Mouse (Mus musculus) MEL (cell line): ENCODE measurements around the gene Tmem88. TPM values are rescaled to one million over a fixed set of nuclear protein-coding genes. Genes with fewer than 3 reads are reported as not detected.
A peak's percentile ranks its signal among the peaks of the same experiment; 100 is the strongest.

Experiments
- DNase-seq: peaks from one replicate; pipeline ENCODE4 v3.0.0; 2011; ENCODE audit warnings: low read depth, low spot score
- H3K27ac ChIP-seq: 2 replicates; pipeline ENCODE4 v1.5.1; 2012; ENCODE audit warnings: low read depth, mild to moderate bottlenecking, control low read depth, low read length, moderate library complexity; ENCODE audit not compliant: control insufficient read depth
- H3K27me3 ChIP-seq, 2 experiments: fragments of 150-350 bp in 1 of 2; sonication (generic) in 1 of 2; 2 replicates each; pipeline ENCODE4 v1.6.1; 2012; ENCODE audit warnings: low read length in 2 of 2, mild to moderate bottlenecking in 2 of 2, improper control_type of control experiment in 1 of 2, moderate library complexity in 1 of 2; ENCODE audit not compliant: insufficient read depth in 2 of 2, control insufficient read depth in 1 of 2
- H3K36me3 ChIP-seq, 2 experiments: 2 replicates each; pipeline ENCODE4 v1.6.1; 2012 to 2014; ENCODE audit warnings: low read length in 2 of 2, improper control_type of control experiment in 1 of 2, inconsistent platforms in 1 of 2, mild to moderate bottlenecking in 1 of 2; ENCODE audit not compliant: insufficient read depth in 2 of 2, control insufficient read depth in 1 of 2
- H3K4me1 ChIP-seq, 2 experiments: fragments of 150-350 bp in 1 of 2; sonication (generic) in 1 of 2; 2 replicates each; pipeline ENCODE4 v1.6.1; 2012; ENCODE audit warnings: low read length in 2 of 2, improper control_type of control experiment in 1 of 2, mild to moderate bottlenecking in 1 of 2; ENCODE audit not compliant: insufficient read depth in 2 of 2, control insufficient read depth in 1 of 2
- H3K4me3 ChIP-seq, 2 experiments: fragments of 150-350 bp in 1 of 2; sonication (generic) in 1 of 2; 2 replicates each; pipeline ENCODE4 v1.5.1; 2012; ENCODE audit warnings: low read depth in 2 of 2, low read length in 2 of 2, mild to moderate bottlenecking in 2 of 2, moderate library complexity in 2 of 2, control low read depth in 1 of 2, improper control_type of control experiment in 1 of 2; ENCODE audit not compliant: control insufficient read depth in 1 of 2, insufficient read depth in 1 of 2
- H3K79me2 ChIP-seq: 2 replicates; pipeline ENCODE4 v1.6.1; 2012; ENCODE audit warnings: mild to moderate bottlenecking, low read length, moderate library complexity; ENCODE audit not compliant: control insufficient read depth, poor library complexity, insufficient read depth
- H3K9ac ChIP-seq: 2 replicates; pipeline ENCODE4 v1.6.1; 2012; ENCODE audit warnings: low read depth, mild to moderate bottlenecking, control low read depth, low read length, moderate library complexity; ENCODE audit not compliant: control insufficient read depth, poor library complexity, severe bottlenecking
- H3K9me3 ChIP-seq: fragments of 150-350 bp; sonication (generic); replicated peaks from 2 replicates; pipeline ENCODE4 v1.6.1; 2012; ENCODE audit warnings: mild to moderate bottlenecking, low read length, improper control_type of control experiment, moderate library complexity; ENCODE audit not compliant: insufficient read depth
- CHD1 ChIP-seq: IDR thresholded peaks from 2 replicates; pipeline ENCODE4 v1.6.1; 2012; ENCODE audit warnings: low read depth, mild to moderate bottlenecking, inconsistent platforms, low read length, improper control_type of control experiment
- CTCF ChIP-seq, 3 experiments: IDR thresholded peaks in 2 of 3; conservative IDR thresholded peaks in 1 of 3; 2 replicates each; pipeline ENCODE4 v1.5.1; 2011 to 2012; ENCODE audit warnings: low read length in 3 of 3, low read depth in 2 of 3, mild to moderate bottlenecking in 2 of 3, improper control_type of control experiment in 1 of 3, inconsistent platforms in 1 of 3, mixed read lengths in 1 of 3, moderate library complexity in 1 of 3; ENCODE audit not compliant: control insufficient read depth in 1 of 3, insufficient read depth in 1 of 3, poor library complexity in 1 of 3, severe bottlenecking in 1 of 3
- E2F4 ChIP-seq: IDR thresholded peaks from 2 replicates; pipeline ENCODE4 v1.6.1; 2011; ENCODE audit warnings: low read depth, low read length, improper control_type of control experiment, borderline replicate concordance
- GATA1 ChIP-seq: IDR thresholded peaks from 2 replicates; pipeline ENCODE4 v1.6.1; 2011; ENCODE audit warnings: low read depth, low read length, improper control_type of control experiment
- HCFC1 ChIP-seq: IDR thresholded peaks from 2 replicates; pipeline ENCODE4 v1.6.1; 2012; ENCODE audit warnings: low read depth, mild to moderate bottlenecking, inconsistent platforms, low read length, improper control_type of control experiment, moderate library complexity
- KAT2A ChIP-seq: conservative IDR thresholded peaks from 2 replicates; pipeline ENCODE4 v1.6.1; 2012; ENCODE audit warnings: low read depth, low read length, improper control_type of control experiment, inconsistent platforms
- MAFK ChIP-seq: IDR thresholded peaks from 2 replicates; pipeline ENCODE4 v1.6.1; 2011; ENCODE audit warnings: low read depth, mild to moderate bottlenecking, low read length, improper control_type of control experiment, borderline replicate concordance
- MAX ChIP-seq: IDR thresholded peaks from 2 replicates; pipeline ENCODE4 v1.6.1; 2011; ENCODE audit warnings: low read length, improper control_type of control experiment
- MAZ ChIP-seq: IDR thresholded peaks from 2 replicates; pipeline ENCODE4 v1.6.1; 2012; ENCODE audit warnings: low read depth, mild to moderate bottlenecking, inconsistent platforms, low read length, improper control_type of control experiment
- MEF2A ChIP-seq: IDR thresholded peaks from 2 replicates; pipeline ENCODE4 v1.6.1; 2014; ENCODE audit warnings: low read depth, mild to moderate bottlenecking, inconsistent platforms, low read length, improper control_type of control experiment; ENCODE audit not compliant: poor library complexity, insufficient replicate concordance, severe bottlenecking; ENCODE audit errors: extremely low read depth
- MXI1 ChIP-seq: IDR thresholded peaks from 2 replicates; pipeline ENCODE4 v1.6.1; 2011; ENCODE audit warnings: mild to moderate bottlenecking, low read depth, low read length, improper control_type of control experiment
- MYB ChIP-seq: IDR thresholded peaks from 2 replicates; pipeline ENCODE4 v1.6.1; 2011; ENCODE audit warnings: mild to moderate bottlenecking, low read depth, low read length, improper control_type of control experiment
- MYC ChIP-seq: IDR thresholded peaks from 2 replicates; pipeline ENCODE4 v1.6.1; 2011; ENCODE audit warnings: low read depth, mild to moderate bottlenecking, low read length, improper control_type of control experiment, moderate library complexity
- NELFE ChIP-seq: IDR thresholded peaks from 2 replicates; pipeline ENCODE4 v1.6.1; 2011; ENCODE audit warnings: low read depth, low read length, improper control_type of control experiment
- NRF1 ChIP-seq: IDR thresholded peaks from 2 replicates; pipeline ENCODE4 v1.6.1; 2014; ENCODE audit warnings: low read depth, mild to moderate bottlenecking, inconsistent platforms, low read length, improper control_type of control experiment, moderate library complexity; ENCODE audit not compliant: poor library complexity, insufficient read depth, severe bottlenecking
- RAD21 ChIP-seq: IDR thresholded peaks from 2 replicates; pipeline ENCODE4 v1.6.1; 2011; ENCODE audit warnings: mild to moderate bottlenecking, low read depth, low read length, improper control_type of control experiment
- RCOR1 ChIP-seq: IDR thresholded peaks from 2 replicates; pipeline ENCODE4 v1.6.1; 2012; ENCODE audit warnings: low read depth, mild to moderate bottlenecking, inconsistent platforms, low read length, improper control_type of control experiment
- SIN3A ChIP-seq: IDR thresholded peaks from 2 replicates; pipeline ENCODE4 v1.6.1; 2012; ENCODE audit warnings: low read length, improper control_type of control experiment, inconsistent platforms
- SMC3 ChIP-seq: IDR thresholded peaks from 2 replicates; pipeline ENCODE4 v1.6.1; 2011; ENCODE audit warnings: low read depth, low read length, improper control_type of control experiment
- TAL1 ChIP-seq: IDR thresholded peaks from 2 replicates; pipeline ENCODE4 v1.6.1; 2012; ENCODE audit warnings: mild to moderate bottlenecking, inconsistent platforms, low read length, moderate library complexity, mixed read lengths
- TBP ChIP-seq: IDR thresholded peaks from 2 replicates; pipeline ENCODE4 v1.8.0; 2011; ENCODE audit warnings: low read depth, low read length, improper control_type of control experiment
- TCF12 ChIP-seq: IDR thresholded peaks from 2 replicates; pipeline ENCODE4 v1.6.1; 2014; ENCODE audit warnings: low read depth, mild to moderate bottlenecking, inconsistent platforms, low read length, improper control_type of control experiment, moderate library complexity
- UBTF ChIP-seq: IDR thresholded peaks from 2 replicates; pipeline ENCODE4 v1.6.1; 2012; ENCODE audit warnings: low read depth, mild to moderate bottlenecking, inconsistent platforms, low read length, improper control_type of control experiment, moderate library complexity, borderline replicate concordance; ENCODE audit not compliant: insufficient read depth
- USF1 ChIP-seq: IDR thresholded peaks from 2 replicates; pipeline ENCODE4 v1.6.1; 2014; ENCODE audit warnings: low read depth, mild to moderate bottlenecking, inconsistent platforms, low read length, improper control_type of control experiment, moderate library complexity
- USF2 ChIP-seq, 2 experiments: IDR thresholded peaks; 2 replicates each; pipeline ENCODE4 v1.6.1; 2011 to 2012; ENCODE audit warnings: improper control_type of control experiment in 2 of 2, low read length in 2 of 2, borderline replicate concordance in 1 of 2, inconsistent platforms in 1 of 2, low read depth in 1 of 2, mild to moderate bottlenecking in 1 of 2; ENCODE audit not compliant: insufficient read depth in 1 of 2
- ZC3H11A ChIP-seq: IDR thresholded peaks from 2 replicates; pipeline ENCODE4 v1.6.1; 2012; ENCODE audit warnings: low read depth, mild to moderate bottlenecking, inconsistent platforms, low read length, improper control_type of control experiment
- ZNF384 ChIP-seq: IDR thresholded peaks from 2 replicates; pipeline ENCODE4 v1.6.1; 2012; ENCODE audit warnings: low read depth, mild to moderate bottlenecking, inconsistent platforms, low read length, improper control_type of control experiment
- polyA plus RNA-seq, 2 experiments: library from polyadenylated mRNA; stranded (reverse) in 1 of 2; unstranded in 1 of 2; fragments of >175 nt in 1 of 2; fragments of >200 nt in 1 of 2; gene quantifications; 2 replicates each; pipeline versions ENCODE4 v1.2.1 to v1.2.4; 2012; ENCODE audit warnings: low replicate concordance in 2 of 2, low read depth in 1 of 2; ENCODE audit not compliant: insufficient read length in 2 of 2, insufficient read depth in 1 of 2, missing spikeins in 1 of 2
- total RNA-seq: library from RNA; depleted of rRNA; stranded (reverse); fragments of 300-350 nt; gene quantifications from 2 replicates; pipeline ENCODE4 v1.2.3, GENCODE M21; 2012

The Tmem88 gene
- total and polyA plus RNA-seq, 3 experiments: 0.39 to 0.45 TPM; not detected in 1

- Histone ChIP-seq H3K9me3 (no peaks in the 10 kb centered on the region), H3K27ac (no peak overlapping the region), H3K9ac (no peak overlapping the region), H3K79me2 (peaks cover 1% of the 10 kb centered on the region; the same call in 1 of the 2 replicates), H3K27me3 (no peaks in the 10 kb centered on the region), H3K4me1 (peaks cover 6 to 28% of the 10 kb centered on the region in 2 experiments), H3K36me3 (peaks cover 0 to 19% of the 10 kb centered on the region in 2 experiments; a peak in 2 of 4 replicates), H3K4me3 (no peak overlapping the region)
- DNase-seq: no peak
- no peak for TF ChIP-seq USF1
- no peak for TF ChIP-seq MEF2A
- no peak for TF ChIP-seq TAL1
- no peak for TF ChIP-seq UBTF
- TF ChIP-seq CTCF (IDR thresholded peaks at IDR 0.05 in 2 of 3, conservative IDR thresholded peaks at IDR 0.05 in 1 of 3; ENCODE audit: control insufficient read depth in 1 of 3, insufficient read depth in 1 of 3, low read depth in 2 of 3, low read length in 3 of 3, poor library complexity in 1 of 3, severe bottlenecking in 1 of 3): no peak
These were observed 22.4 kb downstream of the Tmem88 start for GRCm38 (mm10) chr11:69375646-69376045.

- peak overlapping the region; percentile 84 for H3K27ac ChIP-seq
- no peaks in the 10 kb centered on the region for H3K9me3 ChIP-seq
- H3K79me2 ChIP-seq: peaks cover 8% of the 10 kb centered on the region
- H3K4me1 ChIP-seq: peaks cover 13 to 30% of the 10 kb centered on the region in 2 experiments
- no peaks in the 10 kb centered on the region for H3K27me3 ChIP-seq
- DNase-seq: peak; percentile 96
- H3K36me3 ChIP-seq: peaks cover 0 to 26% of the 10 kb centered on the region in 2 experiments; a peak in 2 of 4 replicates
- peak overlapping the region; percentile 84 to 95 for H3K4me3 ChIP-seq
- H3K9ac ChIP-seq: peak overlapping the region; percentile 81
- TF ChIP-seq ZNF384: no peak
- no peak for TF ChIP-seq MYB
- TF ChIP-seq RAD21: no peak
- TF ChIP-seq HCFC1: peak; percentile 91
- peak; percentile 99 for TF ChIP-seq SIN3A
- TF ChIP-seq TBP: peak; percentile 64; the same call in 1 of the 2 replicates
- TF ChIP-seq NELFE: peak; percentile 90
- TF ChIP-seq RCOR1: no peak
- 0 out of 2 replicates have a peak, but pooled peaks have one; percentile 5 for TF ChIP-seq TCF12
- no peak for TF ChIP-seq MAFK
- no peak; the same call in 1 of the 2 replicates for TF ChIP-seq NRF1
- TF ChIP-seq GATA1: no peak
- TF ChIP-seq MEF2A: no peak
- TF ChIP-seq MAX: 0 out of 2 replicates have a peak, but pooled peaks have one; percentile 39
- no peak for TF ChIP-seq CTCF (IDR thresholded peaks at IDR 0.05 in 2 of 3, conservative IDR thresholded peaks at IDR 0.05 in 1 of 3; ENCODE audit: control insufficient read depth in 1 of 3, insufficient read depth in 1 of 3, low read depth in 2 of 3, low read length in 3 of 3, poor library complexity in 1 of 3, severe bottlenecking in 1 of 3)
- 0 out of 2 replicates have a peak, but pooled peaks have one; percentile 17 for TF ChIP-seq CHD1
- peak; percentile 1; the same call in 1 of the 2 replicates for TF ChIP-seq ZC3H11A
- peak; percentile 96 for TF ChIP-seq MXI1
- TF ChIP-seq MYC: peak; percentile 88
- no peak; the same call in 1 of the 2 replicates for TF ChIP-seq KAT2A
- TF ChIP-seq USF2 (IDR thresholded peaks at IDR 0.05; ENCODE audit: borderline replicate concordance in 1 of 2, insufficient read depth in 1 of 2, low read depth in 1 of 2, low read length in 2 of 2): no peak
- no peak for TF ChIP-seq E2F4
- peak; percentile 48; the same call in 1 of the 2 replicates for TF ChIP-seq TAL1
- TF ChIP-seq SMC3: no peak
- 0 out of 2 replicates have a peak, but pooled peaks have one; percentile 42 for TF ChIP-seq MAZ
These were observed 24.6 kb downstream of the Tmem88 start for GRCm38 (mm10) chr11:69373223-69373965.
